Mouse (Mus musculus): ENCODE results near the gene Cdc26.

DNA sequence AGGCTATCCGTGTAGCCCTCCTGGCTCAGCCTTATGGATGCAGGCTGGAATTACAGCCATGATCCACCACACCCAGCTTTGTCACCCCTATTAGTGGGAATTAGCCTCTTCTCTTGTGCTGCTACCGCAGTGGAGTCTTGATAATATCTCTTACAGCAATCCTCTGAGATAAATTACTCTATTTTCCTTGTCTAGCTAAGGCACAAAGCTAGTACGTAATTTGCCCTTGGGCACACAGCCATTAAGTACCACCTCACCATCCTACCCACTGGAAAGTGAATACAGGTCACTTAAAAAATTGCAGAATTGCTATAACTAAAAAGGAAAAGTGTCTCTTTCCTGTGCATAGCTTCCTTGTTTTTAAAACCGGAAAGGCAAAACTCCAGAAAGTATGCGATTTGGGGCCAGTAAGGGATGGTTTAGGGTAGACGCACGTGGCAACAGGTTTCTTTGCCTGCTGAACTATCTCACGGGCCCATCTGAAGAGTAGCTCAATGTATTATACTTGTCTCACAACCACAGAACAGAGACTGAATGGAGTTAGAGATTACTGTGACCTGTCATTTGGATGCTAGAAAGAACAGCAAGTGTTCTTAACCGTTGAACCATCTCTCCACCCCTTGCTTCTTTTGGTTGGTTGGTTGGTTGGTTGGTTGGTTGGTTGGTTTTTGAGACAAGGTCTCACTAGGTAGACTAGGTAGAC is 35.5 kb downstream of the Cdc26 start:
- TF ChIP-seq CTCF (conservative IDR thresholded peaks at IDR 0.05; ENCODE audit: insufficient read depth, insufficient read length, low read depth, low read length) (no peak), POLR2A (IDR thresholded peaks at IDR 0.05; ENCODE audit: low read depth, low read length) (no peak)

All from kidney, adult 2 months (tissue).